Comparison of ENCODE assay signal across 24 mouse cellular contexts in genomic region chr3:107775736-107776135, GRCm38 (mm10). TPM values are rescaled to one million over a fixed set of nuclear protein-coding genes. Genes with fewer than 3 reads are reported as not detected.
DNase-seq lines count a peak whose midpoint lies in the region; ATAC-seq and TF ChIP-seq lines count a peak whose summit lies in the region.
"Had no signal": no experiment of that assay in that cellular context is flagged by ENCODE, and none has a peak within 500 bp of the region (broad histone marks: within the 10 kb centered on the region; RNA-seq: fewer than 3 reads in every experiment).

No protein-coding gene starts in this region.

- peaks cover 36% of the 10 kb centered on the region for H3K4me1 ChIP-seq in heart, embryonic 10.5 days
- H3K4me1 ChIP-seq in hindbrain, embryonic 11.5 days (replicated peaks; ENCODE audit: control insufficient read depth, insufficient read depth, low read length): no peaks in the 10 kb centered on the region
- peaks cover 10% of the 10 kb centered on the region for H3K4me1 ChIP-seq in hindbrain, embryonic 12.5 days
- H3K4me1 ChIP-seq: liver, embryonic 12.5 days had no signal

- ATAC-seq in hindbrain, embryonic 11.5 days (ENCODE audit: low FRiP score): no peak
- no peak for ATAC-seq in hindbrain, embryonic 12.5 days (ENCODE audit: low FRiP score)
- ATAC-seq: forebrain, embryonic 14.5 days; liver, embryonic 12.5 days; liver, postnatal 0 days had no signal

- peak overlapping the region; percentile 73; the same call in 1 of the 2 replicates for H3K27ac ChIP-seq in heart, embryonic 10.5 days
- no peak overlapping the region for H3K27ac ChIP-seq in hindbrain, embryonic 11.5 days (ENCODE audit: low read depth, low read length)
- H3K27ac ChIP-seq in hindbrain, embryonic 12.5 days: no peak overlapping the region
- H3K27ac ChIP-seq: heart, embryonic 15.5 days; liver, embryonic 12.5 days had no signal

- no peaks in the 10 kb centered on the region for H3K9me3 ChIP-seq in heart, embryonic 10.5 days
- no peaks in the 10 kb centered on the region for H3K9me3 ChIP-seq in hindbrain, embryonic 11.5 days (ENCODE audit: control insufficient read depth, low read length)
- H3K9me3 ChIP-seq in hindbrain, embryonic 12.5 days (replicated peaks): no peaks in the 10 kb centered on the region
- H3K9me3 ChIP-seq: G1E; heart, embryonic 15.5 days; liver, embryonic 12.5 days had no signal

- peak overlapping the region; percentile 59 for H3ac ChIP-seq in C2C12 (ENCODE audit: control insufficient read depth, insufficient read length, low read depth)

- H3K27me3 ChIP-seq in heart, embryonic 10.5 days (ENCODE audit: insufficient read depth, poor library complexity, severe bottlenecking): peaks cover 6% of the 10 kb centered on the region
- no peaks in the 10 kb centered on the region for H3K27me3 ChIP-seq in hindbrain, embryonic 11.5 days (ENCODE audit: control insufficient read depth, insufficient read depth, low read length)
- H3K27me3 ChIP-seq in hindbrain, embryonic 12.5 days: no peaks in the 10 kb centered on the region
- no peaks in the 10 kb centered on the region for H3K27me3 ChIP-seq in C2C12 (ENCODE audit: control insufficient read depth, insufficient read depth, insufficient read length)
- H3K27me3 ChIP-seq: heart, embryonic 15.5 days had no signal

- no peak for DNase-seq in heart, embryonic 10.5 days (ENCODE audit: low spot score)
- DNase-seq in heart, adult 18-20 months: no peak
- DNase-seq in hindbrain, embryonic 11.5 days (ENCODE audit: low spot score): no peak
- peak; percentile 57 for DNase-seq in 3134 (ENCODE audit: extremely low read depth, insufficient read length, low spot score)
- DNase-seq in layer of hippocampus, adult 11-12 months (ENCODE audit: low spot score): no peak
- DNase-seq: adrenal gland, adult 8-10 months; cerebellum, adult 8-10 months; cerebellum, postnatal 25 days; kidney, adult 9 months; kidney, postnatal 10 days; layer of hippocampus, adult 9-11 months; liver, postnatal 0 days; lung, postnatal 36 days; midbrain, embryonic 14.5 days; right cerebral cortex, adult 18-20 months; spleen, adult 18-20 months; thymus, adult 18-20 months; thymus, postnatal 25 days had no signal

- H3K36me3 ChIP-seq in heart, embryonic 10.5 days: no peaks in the 10 kb centered on the region
- H3K36me3 ChIP-seq in hindbrain, embryonic 11.5 days (ENCODE audit: control insufficient read depth, insufficient read depth, low read length): no peaks in the 10 kb centered on the region
- no peaks in the 10 kb centered on the region for H3K36me3 ChIP-seq in hindbrain, embryonic 12.5 days
- no peaks in the 10 kb centered on the region for H3K36me3 ChIP-seq in C2C12 (ENCODE audit: control insufficient read depth, insufficient read depth)
- H3K36me3 ChIP-seq: G1E; heart, embryonic 15.5 days; liver, embryonic 12.5 days had no signal

- H3K9ac ChIP-seq in hindbrain, embryonic 11.5 days (ENCODE audit: low read depth, low read length): 0 out of 2 replicates have a peak overlapping the region, but pooled peaks have one; percentile 4
- H3K9ac ChIP-seq in hindbrain, embryonic 12.5 days: no peak overlapping the region
- H3K9ac ChIP-seq: heart, embryonic 15.5 days; liver, embryonic 12.5 days; liver, postnatal 0 days had no signal

- WGBS in heart, embryonic 10.5 days: 31% methylated on average over 3 of the region's 3 CpGs
- WGBS in hindbrain, embryonic 11.5 days: 48% methylated on average over 3 of the region's 3 CpGs
- 43% methylated on average over 3 of the region's 3 CpGs for WGBS in hindbrain, embryonic 12.5 days

- H3K4me2 ChIP-seq in hindbrain, embryonic 11.5 days (replicated peaks; ENCODE audit: low read depth, low read length): no peak overlapping the region
- no peak overlapping the region for H3K4me2 ChIP-seq in hindbrain, embryonic 12.5 days (replicated peaks)
- H3K4me2 ChIP-seq: heart, embryonic 15.5 days; liver, embryonic 12.5 days had no signal

- H3K79me2 ChIP-seq in C2C12 (ENCODE audit: control insufficient read depth, insufficient read depth): no peaks in the 10 kb centered on the region

- no peak for TF ChIP-seq CTCF in C2C12 (IDR thresholded peaks at IDR 0.05; ENCODE audit: control insufficient read depth, insufficient read depth, insufficient read length)

- no peaks in the 10 kb centered on the region for H3K79me3 ChIP-seq in C2C12 (ENCODE audit: low read depth)

- H3K4me3 ChIP-seq in heart, embryonic 10.5 days: no peak overlapping the region
- H3K4me3 ChIP-seq in hindbrain, embryonic 11.5 days (ENCODE audit: low read depth, low read length): no peak overlapping the region
- no peak overlapping the region for H3K4me3 ChIP-seq in hindbrain, embryonic 12.5 days
- no peak overlapping the region for H3K4me3 ChIP-seq in C2C12 (ENCODE audit: insufficient read depth, poor library complexity, severe bottlenecking)
- H3K4me3 ChIP-seq: heart, embryonic 15.5 days; liver, embryonic 12.5 days had no signal

TF ChIP-seq in C2C12, 6 proteins besides CTCF, POLR2A, EP300 and RAD21:
- no peak for TF ChIP-seq MYOG (IDR thresholded peaks at IDR 0.05; ENCODE audit: control insufficient read depth, extremely low read depth, insufficient read length)
- no peak for TF ChIP-seq MAX (IDR thresholded peaks at IDR 0.05)
- TF ChIP-seq USF1 (IDR thresholded peaks at IDR 0.05; ENCODE audit: low read depth): no peak
- no peak for TF ChIP-seq MYOD1 (IDR thresholded peaks at IDR 0.05; ENCODE audit: control insufficient read depth, insufficient read length, low read depth)

RNA-seq across cellular contexts. Expression of gene Csf1, which starts 15.5 kb away (rescaled TPM):
- polyA plus RNA-seq in heart, embryonic 10.5 days (2016; fragmentation: Nextera tagmentation; extraction: Ambion mirVana): 10.4 and 11.3 TPM in 2 replicates
- 10 to 100 TPM; 25.5 to 25.8 TPM for total RNA-seq in heart, adult 18-20 months (2021)
- 5.3 and 6.0 TPM in 2 replicates for polyA plus RNA-seq in hindbrain, embryonic 11.5 days (2014; fragmentation: Nextera tagmentation; extraction: Ambion mirVana)
- 8.8 and 9.2 TPM in 2 replicates for polyA plus RNA-seq in hindbrain, embryonic 12.5 days (2016; fragmentation: Nextera tagmentation; extraction: Ambion mirVana)
- 169 TPM for polyA plus RNA-seq in C2C12 (2012; fragmentation: generic; extraction: Trizol)

Comparison
In these comparisons a context has a peak if more than half of its experiments do, and no peak if none do; other contexts are left out.
1. RNA of gene Csf1, which starts 15.5 kb away (polyA plus RNA-seq): 169 TPM in C2C12 (single experiment); 10.4 to 11.3 TPM in heart, embryonic 10.5 days, 8.8 to 9.2 TPM in hindbrain, embryonic 12.5 days and 5.3 to 6.0 TPM in hindbrain, embryonic 11.5 days; every median in the first group is over 10 times any median in the second.